Mouse (Mus musculus): ENCODE measurements around the gene Col4a4.

Col4a4 gene

GRCm38 (mm10) chr1:82475254-82475653 is 111.4 kb downstream of the Col4a4 start:
- no peak for DNase-seq (ENCODE audit: low spot score)

GRCm38 (mm10) chr1:82474461-82474961 is 112.1 kb downstream of the Col4a4 start:
- no peak for DNase-seq (ENCODE audit: low spot score)

GRCm38 (mm10) chr1:82473467-82473866 is 113.2 kb downstream of the Col4a4 start:
- DNase-seq (ENCODE audit: low spot score): no peak

- no peak for DNase-seq (ENCODE audit: low spot score)
Observed at GRCm38 (mm10) chr1:82470516-82471225, 116.0 kb downstream of the Col4a4 start.

GRCm38 (mm10) chr1:82468872-82469271 is 117.8 kb downstream of the Col4a4 start:
- DNase-seq (ENCODE audit: low spot score): no peak

GRCm38 (mm10) chr1:82465321-82465853 is 121.3 kb downstream of the Col4a4 start:
- DNase-seq (ENCODE audit: low spot score): no peak

- no peak for DNase-seq (ENCODE audit: low spot score)
Observed at GRCm38 (mm10) chr1:82461041-82461440, 125.6 kb downstream of the Col4a4 start.

GRCm38 (mm10) chr1:82459926-82460325 is 126.7 kb downstream of the Col4a4 start:
- DNase-seq (ENCODE audit: low spot score): no peak

- DNase-seq (ENCODE audit: low spot score): no peak
Observed at GRCm38 (mm10) chr1:82459350-82459749, 127.3 kb downstream of the Col4a4 start.

- DNase-seq (ENCODE audit: low spot score): no peak
Observed at GRCm38 (mm10) chr1:82454031-82454430, 132.6 kb downstream of the Col4a4 start.

GRCm38 (mm10) chr1:82451927-82452651 is 134.6 kb downstream of the Col4a4 start:
- peak; percentile 52 for DNase-seq (ENCODE audit: low spot score)

- DNase-seq (ENCODE audit: low spot score): no peak
Observed at GRCm38 (mm10) chr1:82449851-82450250, 136.8 kb downstream of the Col4a4 start.

- DNase-seq (ENCODE audit: low spot score): no peak
Observed at GRCm38 (mm10) chr1:82446049-82446448, 140.6 kb downstream of the Col4a4 start.

- no peak for DNase-seq (ENCODE audit: low spot score)
Observed at GRCm38 (mm10) chr1:82443517-82443916, 143.1 kb downstream of the Col4a4 start.

GRCm38 (mm10) chr1:82440123-82440522 is 146.5 kb downstream of the Col4a4 start:
- no peak for DNase-seq (ENCODE audit: low spot score)

GRCm38 (mm10) chr1:82437273-82437672 is 149.4 kb downstream of the Col4a4 start:
- DNase-seq (ENCODE audit: low spot score): no peak

- no peak for DNase-seq (ENCODE audit: low spot score)
Observed at GRCm38 (mm10) chr1:82433649-82434005, 153.0 kb downstream of the Col4a4 start.

- DNase-seq (ENCODE audit: low spot score): peak; percentile 65
Observed at GRCm38 (mm10) chr1:82432919-82433648, 153.6 kb downstream of the Col4a4 start.

GRCm38 (mm10) chr1:82429061-82429460 is 157.6 kb downstream of the Col4a4 start:
- DNase-seq (ENCODE audit: low spot score): peak; percentile 66

- DNase-seq (ENCODE audit: low spot score): no peak
Observed at GRCm38 (mm10) chr1:82427729-82428128, 158.9 kb downstream of the Col4a4 start.

GRCm38 (mm10) chr1:82415641-82416040 is 171.0 kb downstream of the Col4a4 start:
- no peak for DNase-seq (ENCODE audit: low spot score)

GRCm38 (mm10) chr1:82414434-82415045 is 172.1 kb downstream of the Col4a4 start:
- DNase-seq (ENCODE audit: low spot score): no peak

All from MN1 (cell line).